Mouse (Mus musculus) brain, adult 10 weeks (tissue): ENCODE results near the gene Usp32. TPM values are rescaled to one million over a fixed set of nuclear protein-coding genes. Genes with fewer than 3 reads are reported as not detected.

Experiments
- polyA plus RNA-seq: library from polyadenylated mRNA; stranded (reverse); fragments of 350-450 nt; fragmentation: Illumina TruSeq; extraction: RNeasy Lipid Tissue Mini Kit (QIAGEN cat#74804); gene quantifications from one replicate; pipeline ENCODE4 v1.2.3, GENCODE M21; 2015; ENCODE audit warnings: low read depth, low replicate concordance

Usp32 gene
- polyA plus RNA-seq = 60.0 TPM

DNA sequence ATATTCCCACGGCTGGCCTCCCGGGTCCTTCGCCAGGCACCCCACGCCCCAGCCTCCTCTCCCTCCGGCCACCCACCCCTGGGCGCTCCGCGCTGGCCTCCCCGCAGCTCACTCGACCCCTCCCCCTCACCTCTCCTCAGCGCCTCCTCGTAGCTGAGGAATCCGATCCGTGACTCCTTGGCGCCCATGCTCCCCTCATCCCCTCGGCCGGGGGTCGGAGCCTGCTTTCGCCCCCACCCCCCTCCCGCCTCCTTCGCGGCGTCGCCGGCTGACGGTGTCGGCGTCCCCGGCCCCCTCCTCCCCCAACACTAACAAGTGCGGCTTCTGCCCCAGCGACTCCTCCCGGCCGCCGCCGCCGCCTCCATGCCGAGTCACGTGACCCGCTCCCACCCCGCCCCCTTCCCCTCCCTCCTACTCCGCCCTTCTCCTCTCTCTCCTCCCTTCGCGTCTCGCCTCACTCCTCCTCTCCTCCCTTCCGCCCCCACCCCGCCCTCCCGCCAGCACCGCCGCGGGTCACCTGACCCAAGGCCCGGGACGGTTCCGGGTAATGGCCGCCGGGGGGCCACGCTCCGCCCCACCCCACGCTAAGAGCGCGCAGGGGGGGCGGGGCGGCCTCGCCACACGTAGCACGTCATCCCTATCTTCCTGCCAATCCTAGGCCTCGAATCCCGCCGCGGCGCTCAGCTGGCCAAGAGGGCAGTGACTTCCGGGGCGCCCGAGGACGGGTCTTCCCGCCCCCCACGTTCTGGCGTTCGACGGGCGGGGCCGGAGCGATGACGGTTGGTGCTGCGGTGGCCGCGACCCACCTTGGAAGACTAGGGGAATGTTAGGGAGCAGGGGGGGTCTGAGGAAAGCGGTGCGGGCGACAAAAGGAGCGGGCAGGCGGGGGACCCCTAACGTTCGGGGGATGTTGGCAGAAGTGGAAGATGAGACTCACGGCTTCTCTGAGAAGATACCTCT, at the start of gene Usp32:
Gene Usp32 (minus strand): TSS at position 581 of the 960 bp plus-strand sequence.

DNA sequence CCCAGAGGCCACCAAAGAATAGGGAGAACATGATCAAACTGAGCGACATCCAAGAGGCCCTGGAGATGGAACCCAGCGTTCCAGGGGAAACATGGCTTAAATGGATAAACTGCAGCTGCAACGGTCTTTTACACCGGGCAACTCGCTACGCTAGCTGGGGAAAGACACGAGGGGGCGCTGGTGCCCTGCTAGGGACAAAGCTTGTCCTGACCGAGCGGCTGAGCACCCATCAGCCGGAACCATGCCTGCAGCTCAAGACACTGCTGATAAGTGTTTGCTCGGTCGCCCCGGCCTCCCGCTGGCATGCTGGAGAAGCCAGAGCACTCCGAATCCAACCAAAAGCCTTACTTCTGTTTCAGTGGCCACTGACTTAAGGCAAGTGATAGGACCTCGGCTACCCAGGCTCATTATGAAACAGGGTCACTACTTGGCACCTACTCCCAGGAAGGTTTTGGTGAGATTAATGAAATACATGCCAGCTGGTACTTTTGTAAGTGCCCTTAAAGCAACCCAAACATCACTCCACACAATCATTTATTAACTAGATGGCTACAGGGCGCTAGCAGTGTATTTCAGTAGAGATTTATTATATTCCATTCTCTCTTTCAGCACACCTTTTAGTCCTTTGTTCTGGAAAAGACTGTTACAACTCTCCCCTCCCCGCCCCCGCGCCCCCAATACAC, 30.2 kb upstream of the Usp32 start, which contains the start of gene 1700125H20Rik:
Gene 1700125H20Rik (plus strand): TSS at position 347 of the 683 bp plus-strand sequence.

DNA sequence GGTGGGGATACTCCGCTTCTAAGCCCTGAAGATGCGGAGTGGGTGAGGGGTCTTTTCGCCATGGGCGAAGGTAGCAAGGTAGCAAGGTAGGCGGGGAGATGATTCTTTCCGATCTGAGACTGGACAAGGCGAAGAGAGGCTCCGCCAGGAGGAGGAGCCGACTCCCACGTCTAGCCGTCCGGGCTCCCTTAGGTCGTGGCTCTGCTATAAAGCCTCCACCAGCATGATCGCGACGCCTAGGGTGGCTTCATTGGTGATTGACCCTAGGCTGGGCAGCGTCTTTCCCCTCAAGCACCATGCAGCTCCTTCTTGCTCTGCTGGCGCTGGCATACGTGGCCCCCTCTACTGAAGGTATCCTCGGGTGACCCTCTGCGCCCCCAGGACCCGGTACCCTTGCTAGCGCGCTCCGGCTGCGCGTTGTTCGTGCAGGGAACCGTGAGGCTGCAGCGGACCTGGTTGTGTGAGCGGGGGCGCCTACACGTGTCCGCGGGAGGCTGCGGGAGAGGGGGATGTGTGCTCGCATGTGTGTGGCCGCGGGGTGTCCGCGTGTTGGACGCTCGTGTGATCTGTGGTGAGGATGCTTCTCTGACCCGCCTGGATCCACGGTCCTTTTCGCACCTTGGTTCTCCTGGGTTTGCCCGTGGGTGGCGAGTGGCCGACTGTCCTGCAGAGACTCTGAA, 182.2 kb downstream of the Usp32 start, which contains the start of gene Car4:
Gene Car4 (plus strand): TSS at position 196 of the 680 bp plus-strand sequence.

Other genes with a start within 250 kb of the Usp32 start
- gene Znhit3, start 223.8 kb downstream of the Usp32 start, polyA plus RNA-seq = 71.5 TPM
- 85.0 TPM for gene Car4, start 182.4 kb downstream of the Usp32 start, polyA plus RNA-seq
- not detected for gene 1700125H20Rik, start 30.2 kb upstream of the Usp32 start, polyA plus RNA-seq
- 46.1 TPM for gene Appbp2, start 95.0 kb upstream of the Usp32 start, polyA plus RNA-seq
- gene Ppm1d, start 171.1 kb upstream of the Usp32 start, polyA plus RNA-seq = 12.2 TPM
- 39.3 TPM for gene Bcas3, start 213.0 kb upstream of the Usp32 start, polyA plus RNA-seq